Mouse (Mus musculus): ENCODE results near the gene Uvrag.

Uvrag gene

GRCm38 (mm10) chr7:99052471-99053241, 88.3 kb downstream of the Uvrag start:
- DNase-seq: no peak

DNA sequence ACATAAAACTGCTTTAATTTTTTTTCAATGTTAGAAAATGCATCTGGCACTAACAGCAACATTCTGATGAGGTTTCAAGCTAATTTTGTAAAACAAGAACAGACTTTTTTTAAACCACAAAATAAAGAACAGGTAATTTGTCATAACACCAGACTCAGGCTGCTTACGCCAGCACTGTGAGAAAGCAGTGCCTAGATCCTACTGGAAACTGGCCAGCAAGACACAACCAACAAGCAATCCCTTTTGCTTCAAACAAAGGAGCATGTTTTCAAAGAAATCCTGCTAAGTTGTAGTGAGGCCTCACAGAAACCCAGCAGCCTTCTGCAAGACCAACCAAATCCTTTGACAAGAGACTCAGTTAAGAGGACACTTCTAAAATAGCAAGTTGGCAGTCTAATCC, 90.1 kb downstream of the Uvrag start:
- DNase-seq: no peak

DNA sequence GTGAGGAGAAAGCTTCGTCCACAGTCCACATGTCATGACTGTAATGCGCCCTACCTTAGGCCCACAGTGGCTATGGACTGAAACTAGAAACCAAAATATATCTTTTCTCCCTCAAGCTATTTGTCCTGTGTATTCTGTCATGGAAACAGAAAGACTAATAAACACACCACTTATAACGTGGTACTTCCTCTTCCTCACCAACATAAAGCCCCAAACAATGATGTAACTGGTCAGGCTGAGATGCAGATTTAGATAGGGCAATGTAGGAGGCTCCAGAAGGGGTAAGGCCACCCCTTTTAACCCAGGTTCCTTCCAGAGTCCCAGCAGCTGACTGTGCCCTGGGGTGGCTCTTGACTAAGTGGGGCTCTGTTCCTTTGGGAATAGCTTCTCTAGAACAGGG, 91.0 kb downstream of the Uvrag start:
- DNase-seq: no peak

- DNase-seq: no peak
These were observed 94.3 kb downstream of the Uvrag start for GRCm38 (mm10) chr7:99046545-99047206.

DNA sequence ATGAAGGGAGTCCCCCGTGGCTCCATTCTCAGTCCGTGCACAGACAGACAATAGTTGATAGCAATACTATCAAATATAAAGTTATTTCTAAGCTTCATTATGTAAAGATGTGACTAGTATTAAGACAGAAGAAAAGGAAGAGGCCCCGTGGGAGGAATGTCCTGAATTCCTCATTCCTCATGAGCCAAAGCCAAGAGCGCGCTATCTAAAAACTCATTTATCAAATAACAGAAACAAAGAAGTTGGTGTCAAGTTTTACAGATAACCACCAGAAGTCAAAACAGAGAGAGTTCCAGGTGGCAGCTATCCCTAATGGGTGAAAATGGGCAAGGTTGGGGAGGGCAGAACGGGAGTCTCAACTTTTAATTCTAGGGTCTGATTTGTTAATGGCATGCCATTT, 95.4 kb downstream of the Uvrag start:
- no peak for DNase-seq

DNA sequence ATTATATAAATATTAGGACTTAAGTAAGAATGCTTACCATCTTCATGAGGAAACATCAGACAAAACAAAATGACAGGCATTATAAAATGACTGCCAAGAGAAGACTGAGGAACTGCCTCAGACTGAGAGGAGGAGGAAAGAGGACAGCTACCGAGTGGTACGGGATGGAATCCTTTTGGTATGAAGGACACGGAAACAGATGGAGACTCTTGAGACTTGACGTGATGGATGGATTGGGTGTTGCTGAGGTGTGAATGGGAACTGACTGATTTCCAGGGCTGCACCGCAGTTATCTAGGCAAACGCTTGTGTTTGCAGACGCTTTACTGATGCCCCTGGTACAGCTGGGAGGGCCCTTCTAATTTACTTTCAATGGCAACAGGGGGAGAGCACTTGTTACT, 97.0 kb downstream of the Uvrag start:
- no peak for DNase-seq

- no peak for DNase-seq
These were observed 97.6 kb downstream of the Uvrag start for GRCm38 (mm10) chr7:99043322-99043721.

DNA sequence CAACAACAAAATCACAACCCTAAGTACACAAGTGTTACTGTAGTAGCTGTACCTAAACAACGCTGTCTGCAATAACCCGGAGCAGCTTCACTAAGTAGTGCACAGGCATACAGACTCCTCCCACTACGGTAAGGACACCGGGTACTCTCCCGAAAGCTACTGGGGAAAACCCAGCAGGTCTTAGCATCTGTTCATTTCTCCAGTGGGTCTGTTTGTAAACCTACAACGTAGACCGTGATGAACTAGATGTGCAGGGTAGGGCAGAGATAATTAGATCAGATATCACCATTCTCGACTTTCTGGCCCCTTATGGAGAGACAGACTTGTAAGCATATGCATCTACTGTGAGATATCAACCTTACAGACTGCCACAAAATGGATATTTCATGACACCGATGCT, 99.1 kb downstream of the Uvrag start:
- no peak for DNase-seq

DNA sequence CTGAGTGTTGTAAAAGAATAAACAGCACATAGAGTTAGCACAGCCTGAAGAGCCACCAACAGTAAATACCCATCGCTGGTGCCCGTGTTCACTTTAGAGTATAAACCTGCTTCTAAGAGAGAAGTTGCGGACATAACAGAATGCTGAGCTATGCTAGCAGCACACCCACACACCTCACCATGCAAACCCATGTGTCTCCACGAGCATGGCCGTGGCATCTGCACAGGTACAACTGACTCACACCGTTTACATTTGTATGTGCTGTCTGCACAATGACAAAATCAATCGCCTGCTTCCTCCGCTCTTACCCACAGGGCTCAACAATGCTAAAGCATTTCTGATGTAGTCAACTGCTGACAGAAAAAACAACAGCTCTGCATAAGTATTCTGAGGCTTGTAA, 101.0 kb downstream of the Uvrag start:
- DNase-seq: no peak

- DNase-seq: no peak
These were observed 104.7 kb downstream of the Uvrag start for GRCm38 (mm10) chr7:99036284-99036683.

GRCm38 (mm10) chr7:99034909-99035308, 106.0 kb downstream of the Uvrag start:
- no peak for DNase-seq

DNA sequence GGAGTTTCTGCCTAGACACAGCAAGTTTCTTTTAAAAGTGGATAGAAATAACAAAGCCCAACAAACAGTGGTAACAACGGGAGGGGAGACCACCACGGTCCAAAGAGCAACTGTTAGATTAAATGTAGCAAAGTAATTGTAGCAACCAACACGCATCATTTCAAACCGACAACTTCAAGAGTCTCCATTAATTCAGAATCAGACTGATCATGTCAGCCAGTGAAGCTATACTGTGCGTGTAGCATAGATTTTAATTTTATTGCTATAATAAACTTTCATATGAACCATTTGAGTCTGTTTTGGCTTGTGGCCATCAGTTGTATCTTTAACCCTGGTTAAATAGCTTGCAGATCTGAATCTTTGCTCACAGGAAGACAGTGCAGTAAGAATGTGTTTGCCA, 107.1 kb downstream of the Uvrag start:
- no peak for DNase-seq

- no peak for DNase-seq
These were observed 107.6 kb downstream of the Uvrag start for GRCm38 (mm10) chr7:99033314-99033713.

DNA sequence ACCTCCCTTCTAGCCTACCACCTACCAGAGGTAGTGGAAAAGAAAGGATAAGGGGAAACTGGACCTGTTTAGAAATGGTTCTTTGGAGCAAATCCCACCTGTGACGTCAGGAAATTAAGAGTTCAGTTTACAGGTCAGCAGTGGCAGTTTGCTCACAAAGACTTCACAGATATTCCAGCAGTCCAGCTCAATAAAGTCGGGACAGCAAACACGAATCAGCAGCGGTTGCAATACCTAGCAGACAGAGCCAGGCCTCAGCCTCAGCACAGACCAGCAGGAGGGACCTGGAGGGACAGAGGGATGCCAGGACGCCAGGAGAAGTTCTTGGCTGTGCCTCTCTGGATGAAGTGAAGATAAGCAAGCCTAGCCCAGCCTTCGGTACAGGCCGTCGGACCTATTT, 108.9 kb downstream of the Uvrag start:
- no peak for DNase-seq

DNA sequence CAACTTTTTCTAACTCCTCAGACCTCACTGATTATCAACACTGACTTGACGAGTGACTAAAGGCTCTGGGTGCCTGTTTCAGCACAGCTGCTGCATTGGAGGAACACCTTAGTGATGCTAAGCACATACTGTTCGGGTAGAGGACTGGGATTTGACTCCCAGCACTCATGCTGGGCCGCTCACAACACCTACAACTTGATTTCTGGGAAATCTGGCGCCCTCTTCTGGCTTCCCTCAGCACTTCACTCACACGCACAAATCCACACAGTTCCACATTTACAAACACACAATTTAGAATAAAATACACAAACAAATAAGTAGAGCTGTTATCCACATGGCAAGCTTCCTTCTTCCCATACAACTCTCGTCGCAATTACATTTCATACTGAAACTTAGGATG, 112.8 kb downstream of the Uvrag start:
- DNase-seq: peak in 1 of 2 experiments; percentile 18

GRCm38 (mm10) chr7:99027185-99027584, 113.8 kb downstream of the Uvrag start:
- peak in 1 of 2 experiments; percentile 8 for DNase-seq

DNA sequence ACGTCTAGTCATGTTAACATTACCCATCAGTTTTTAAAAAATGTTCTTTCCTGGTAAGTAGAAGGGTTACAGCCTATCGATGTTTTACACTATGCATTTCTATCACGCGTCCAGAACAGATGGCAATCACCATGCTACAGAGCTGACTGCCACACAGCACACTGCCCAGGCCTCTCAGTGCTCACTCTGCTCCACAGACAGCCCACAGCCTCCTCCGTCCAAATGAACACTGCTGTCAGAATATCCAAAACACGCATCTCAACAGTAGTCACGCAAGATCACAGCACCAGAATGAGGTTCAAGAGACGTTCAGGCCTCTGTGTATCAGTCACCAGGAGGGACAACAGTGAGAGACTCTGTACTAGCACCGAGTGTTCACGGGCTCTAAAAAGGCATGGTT, 115.0 kb downstream of the Uvrag start:
- no peak for DNase-seq

DNA sequence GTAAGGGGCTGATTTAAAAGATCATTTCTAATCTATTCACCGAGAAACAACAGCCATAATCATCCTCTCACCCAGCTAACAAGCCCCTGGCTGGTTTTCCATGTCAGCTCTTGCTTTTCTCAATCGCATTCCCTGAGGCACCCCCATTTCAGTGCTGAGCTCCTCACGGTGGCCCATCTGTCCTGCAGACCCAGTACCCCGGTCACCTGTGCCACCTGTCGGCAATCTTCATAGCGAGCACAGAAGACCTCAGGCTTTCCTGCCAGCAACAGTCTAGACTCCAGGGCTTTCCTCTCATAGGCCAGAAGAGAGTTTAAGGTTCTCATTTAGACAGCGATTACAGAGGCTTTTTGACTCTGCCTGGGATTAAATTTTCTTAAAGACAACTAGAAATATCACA, 115.7 kb downstream of the Uvrag start:
- no peak for DNase-seq

- no peak for DNase-seq
These were observed 116.2 kb downstream of the Uvrag start for GRCm38 (mm10) chr7:99024791-99025190.

- no peak for DNase-seq
These were observed 117.0 kb downstream of the Uvrag start for GRCm38 (mm10) chr7:99023931-99024330.

- DNase-seq: no peak
These were observed 119.7 kb downstream of the Uvrag start for GRCm38 (mm10) chr7:99021277-99021676.

DNA sequence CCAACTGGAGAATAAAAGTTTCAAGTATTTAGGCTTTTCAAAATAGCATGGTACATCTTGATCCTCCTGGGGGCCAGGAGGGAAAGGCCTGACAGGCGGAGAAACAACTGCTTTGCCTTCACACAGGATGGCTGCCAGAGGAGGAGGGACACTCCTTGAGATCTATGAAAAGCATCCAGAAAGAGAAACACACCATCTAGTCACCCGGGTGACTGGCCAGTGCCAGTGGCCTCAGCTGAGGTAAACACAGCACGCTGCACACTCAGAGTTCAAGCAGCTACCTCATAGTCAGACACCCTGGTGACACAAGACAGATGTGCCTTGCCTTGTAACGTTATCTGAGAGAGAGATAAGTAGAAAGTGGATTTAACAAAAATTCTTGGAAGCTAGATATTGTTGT, 120.6 kb downstream of the Uvrag start:
- DNase-seq: no peak

DNA sequence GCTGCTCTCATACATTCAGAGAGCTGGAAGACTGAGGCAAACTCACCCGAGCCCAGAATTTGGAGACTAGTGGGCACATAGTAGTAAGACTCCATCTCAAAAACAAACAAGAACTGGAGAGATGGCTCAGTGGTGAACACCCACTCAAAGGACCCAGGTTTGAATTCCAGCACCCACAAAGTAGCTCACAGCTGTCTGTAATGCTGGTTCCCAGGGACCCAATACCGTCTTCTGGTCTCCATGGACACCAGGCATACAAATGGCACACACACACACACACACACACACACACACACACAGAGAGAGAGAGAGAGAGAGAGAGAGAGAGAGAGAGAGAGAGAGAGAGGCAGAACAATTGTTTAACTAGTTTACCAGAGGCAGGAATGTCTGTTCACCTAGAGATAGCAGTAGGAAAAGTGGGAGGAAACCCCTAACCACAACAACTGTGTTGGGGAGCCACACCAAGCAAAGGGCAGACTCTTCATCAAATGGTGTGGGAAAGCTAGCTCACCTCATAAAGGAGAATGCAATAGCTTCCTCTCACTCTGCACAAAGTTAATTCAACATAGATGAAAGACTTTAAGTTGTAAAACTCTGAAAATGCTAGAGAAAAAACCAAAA, 123.6 kb downstream of the Uvrag start:
- DNase-seq: peak; percentile 7 to 17

- DNase-seq: no peak
These were observed 125.0 kb downstream of the Uvrag start for GRCm38 (mm10) chr7:99015914-99016313.
